Mouse (Mus musculus) cortical plate, adult 2 months (tissue): ENCODE results near the gene Ptprcap.

Experiments
- CTCF ChIP-seq: fragments of 200-500 bp; IDR thresholded peaks from 2 replicates; pipeline ENCODE4 v1.5.1; 2011; ENCODE audit warnings: mild to moderate bottlenecking, control low read depth, low read length; ENCODE audit not compliant: insufficient read depth; ENCODE audit errors: extremely low read depth
- POLR2A ChIP-seq: fragments of 200-500 bp; IDR thresholded peaks from 2 replicates; pipeline ENCODE4 v1.6.1; 2011; ENCODE audit warnings: mild to moderate bottlenecking, low read length, control low read depth; ENCODE audit not compliant: insufficient read depth; ENCODE audit errors: extremely low read depth

- no peak for TF ChIP-seq CTCF
- TF ChIP-seq POLR2A, result no peak
Measured at GRCm38 (mm10) chr19:4193129-4193528, 39.7 kb downstream of the Ptprcap start.
